Mouse (Mus musculus) embryo, embryonic 10.5 days (tissue): ENCODE data around the gene Gas2.

Experiments
- DNase-seq: peaks from one replicate; pipeline ENCODE4 v3.0.0-alpha.2; 2015; ENCODE audit warnings: low spot score

Gene Gas2

DNA sequence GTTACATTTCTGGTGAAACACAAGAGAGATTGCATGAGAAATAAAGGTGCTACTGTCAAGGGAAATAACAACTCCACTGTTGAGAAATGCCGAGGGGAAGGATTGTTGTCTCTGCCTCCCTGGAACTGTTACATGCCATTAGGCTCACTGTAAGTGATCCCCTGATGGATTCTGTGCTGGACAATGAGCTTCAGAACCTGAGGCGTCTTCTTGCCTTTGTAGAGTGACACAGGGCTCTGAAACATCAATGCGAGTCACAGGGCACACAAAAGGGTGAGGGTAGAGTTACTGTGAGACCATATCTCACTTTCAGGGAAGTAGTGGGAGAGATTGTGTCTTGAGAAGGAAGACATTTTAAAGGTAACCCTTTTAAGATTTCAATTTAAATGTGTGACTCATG, 23.5 kb downstream of the Gas2 start:
- no peak for DNase-seq

DNA sequence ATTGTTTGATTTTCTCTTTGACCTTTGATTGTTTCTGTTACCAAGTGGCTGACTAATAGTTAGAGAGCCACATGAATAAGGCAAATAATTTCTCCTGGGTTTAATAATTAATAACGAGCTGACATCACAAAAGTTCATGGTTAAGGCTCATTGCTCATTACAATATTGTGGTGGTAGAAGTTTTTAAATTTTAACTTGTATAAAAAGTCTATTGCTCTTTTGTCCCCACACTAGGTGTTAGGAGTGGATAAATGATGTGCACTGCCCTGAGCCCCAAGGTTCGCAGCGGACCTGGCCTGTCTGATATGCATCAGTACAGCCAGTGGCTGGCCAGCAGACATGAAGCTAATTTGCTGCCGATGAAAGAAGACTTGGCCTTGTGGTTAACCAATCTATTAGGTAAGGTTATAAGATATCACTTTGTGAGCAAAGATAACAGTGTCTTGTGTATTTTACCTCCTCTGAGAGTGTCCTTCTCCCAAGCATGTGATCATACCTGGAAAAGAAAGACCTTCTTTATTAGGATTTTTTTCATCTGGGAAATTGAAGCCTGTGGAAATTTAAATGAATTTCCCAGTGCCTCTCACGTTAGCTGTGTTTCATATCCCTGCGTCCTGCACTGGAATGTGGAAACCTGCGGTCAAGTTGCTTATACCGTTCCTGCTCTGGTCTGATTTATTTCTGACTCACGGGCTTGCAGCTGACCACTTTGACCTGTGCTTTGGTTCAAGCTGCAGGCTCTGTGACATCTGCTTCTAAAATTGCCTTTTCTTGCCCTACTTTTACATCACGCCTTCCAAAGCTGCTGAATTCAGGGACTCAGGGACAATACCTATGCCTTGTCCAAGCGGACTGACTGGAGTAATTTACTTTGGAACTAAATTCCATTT, 26.1 kb downstream of the Gas2 start:
- DNase-seq = no peak

DNA sequence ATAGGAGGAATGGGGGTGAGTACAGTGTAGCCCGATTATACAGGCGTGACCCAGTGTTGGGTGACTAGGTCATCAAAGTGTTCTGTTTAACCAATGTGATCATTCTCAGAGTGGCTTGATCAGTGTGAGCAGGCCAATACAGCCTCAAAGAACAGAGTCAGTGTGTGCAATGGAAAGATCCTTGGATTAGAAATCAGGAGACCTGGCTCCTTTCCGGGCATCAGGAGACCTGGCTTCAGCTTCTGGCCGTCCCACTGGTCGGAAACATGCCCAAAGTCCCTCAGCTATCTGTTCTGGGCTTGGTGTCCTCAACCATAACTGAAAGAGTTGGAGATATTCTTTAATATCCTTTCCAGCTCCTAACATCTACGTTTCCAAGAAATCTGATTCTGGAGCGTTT, 27.8 kb downstream of the Gas2 start:
- DNase-seq = no peak

DNA sequence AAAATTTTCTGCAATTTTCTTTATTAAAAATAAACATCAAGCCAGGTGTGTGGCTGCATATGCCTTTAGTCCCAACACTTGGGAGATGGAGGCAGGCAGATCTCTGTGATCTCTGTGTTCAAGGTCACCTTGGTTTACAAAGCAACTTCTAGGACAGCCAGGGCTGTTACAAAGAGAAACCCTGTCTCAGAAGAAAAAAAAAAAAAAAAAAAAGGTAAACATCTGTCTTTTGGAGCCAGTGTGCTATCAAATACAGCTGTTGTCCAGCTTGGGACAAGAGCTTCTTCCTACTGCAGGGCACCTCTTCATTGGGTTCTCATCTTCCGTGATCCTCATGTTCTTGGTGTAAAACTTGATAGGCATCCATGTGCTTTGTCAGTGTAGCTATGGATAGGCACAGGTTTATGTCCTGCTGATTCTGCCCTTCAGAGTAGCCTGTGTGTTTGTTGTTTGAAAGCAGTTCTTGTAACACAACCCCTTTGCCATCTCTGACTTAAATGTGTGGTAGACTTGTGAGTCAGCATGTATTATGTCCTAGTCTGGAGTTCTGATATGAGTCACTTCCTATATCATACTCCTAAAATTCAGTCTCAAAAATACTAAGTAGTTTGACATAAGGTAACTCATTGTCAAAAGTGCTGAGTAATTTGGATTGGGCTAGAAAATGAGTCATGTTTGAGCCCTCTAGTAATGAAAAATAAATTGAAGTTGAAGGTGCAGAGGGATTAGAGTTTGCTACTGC, 30.6 kb downstream of the Gas2 start:
- no peak for DNase-seq

DNA sequence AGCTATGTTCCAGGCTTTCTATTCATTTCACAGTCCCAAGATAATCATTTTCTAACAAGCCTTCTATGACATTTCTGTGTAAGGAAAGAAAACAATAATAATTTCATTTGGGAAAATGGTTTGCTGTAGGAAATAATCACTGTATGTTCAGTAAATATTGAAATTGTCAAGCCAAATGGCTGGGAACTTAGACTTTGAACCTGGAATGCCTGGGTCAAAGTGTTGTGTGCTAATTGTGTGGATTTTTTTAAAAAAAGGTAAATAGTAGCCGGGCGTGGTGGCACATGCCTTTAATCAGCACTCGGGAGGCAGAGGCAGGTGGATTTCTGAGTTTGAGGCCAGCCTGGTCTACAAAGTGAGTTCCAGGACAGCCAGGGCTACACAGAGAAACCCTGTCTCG, 31.2 kb downstream of the Gas2 start:
- DNase-seq = no peak

DNA sequence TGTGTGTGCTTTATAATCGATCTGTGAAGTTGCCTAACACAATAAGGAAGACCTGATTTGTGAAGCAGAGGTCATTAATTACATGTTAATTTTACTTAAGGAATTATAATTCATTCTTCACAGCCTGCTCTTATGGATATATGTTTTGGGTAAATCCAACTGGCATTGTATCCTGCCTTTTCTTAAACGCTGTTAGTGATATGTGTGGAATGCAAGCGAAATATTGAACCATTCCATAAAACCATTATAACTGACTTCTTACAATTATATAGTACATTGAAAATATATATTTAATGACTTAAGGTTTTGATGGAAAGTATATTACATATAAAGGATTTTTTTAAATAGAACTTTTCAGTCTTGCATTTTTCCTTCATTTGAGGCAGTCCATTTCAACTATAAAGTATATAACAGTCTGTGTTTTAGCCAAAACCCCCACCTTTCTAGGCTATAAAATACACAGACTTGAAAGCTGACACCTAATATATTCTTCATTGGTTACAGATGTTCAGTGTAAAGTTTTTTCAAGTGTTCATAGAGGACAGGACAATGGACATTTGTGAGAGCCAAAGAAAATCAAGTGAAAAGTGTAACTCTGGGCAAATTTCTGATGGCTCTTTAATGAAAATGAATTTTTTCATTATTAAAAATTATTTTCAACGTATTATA, 32.5 kb downstream of the Gas2 start:
- DNase-seq = peak; percentile 42

DNA sequence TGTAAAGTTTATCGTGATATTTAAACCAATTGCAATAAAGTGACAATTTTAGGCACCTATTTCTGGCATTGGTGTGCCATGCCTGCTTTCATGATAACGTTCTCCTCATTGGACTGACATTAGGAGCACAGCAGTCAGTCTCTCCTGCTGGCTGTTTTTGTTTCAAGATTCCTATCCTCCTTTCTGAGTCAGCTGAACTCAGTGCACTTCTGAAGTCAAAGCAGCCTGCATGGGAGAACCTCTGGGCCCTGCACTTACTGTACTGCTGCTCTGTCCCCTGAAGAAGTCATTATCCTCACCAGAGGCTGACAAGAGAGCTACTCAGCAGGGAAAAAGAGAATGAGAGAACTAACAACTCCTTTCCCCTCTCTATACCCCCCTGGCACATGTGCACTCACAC, 33.1 kb downstream of the Gas2 start:
- DNase-seq = no peak

DNA sequence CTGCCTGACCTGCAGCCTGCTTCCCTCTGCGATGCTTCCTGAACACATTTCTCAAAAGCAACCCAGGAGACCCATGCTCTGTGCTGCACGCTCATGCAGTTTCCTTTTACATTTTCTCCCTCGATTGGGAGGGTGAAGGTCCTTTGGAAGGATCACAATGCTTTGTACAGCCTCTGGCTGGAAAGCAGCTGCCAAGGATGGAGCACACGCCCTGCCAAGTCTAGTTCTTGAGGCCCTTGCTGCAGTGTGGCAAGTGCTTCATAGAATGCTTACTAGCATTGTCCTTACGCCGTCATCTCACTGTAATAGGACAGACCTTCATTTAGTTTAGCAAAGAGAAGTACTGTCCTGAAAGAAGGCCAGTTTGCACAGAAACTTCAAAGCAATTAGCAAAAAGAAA, 37.3 kb downstream of the Gas2 start:
- no peak for DNase-seq

DNA sequence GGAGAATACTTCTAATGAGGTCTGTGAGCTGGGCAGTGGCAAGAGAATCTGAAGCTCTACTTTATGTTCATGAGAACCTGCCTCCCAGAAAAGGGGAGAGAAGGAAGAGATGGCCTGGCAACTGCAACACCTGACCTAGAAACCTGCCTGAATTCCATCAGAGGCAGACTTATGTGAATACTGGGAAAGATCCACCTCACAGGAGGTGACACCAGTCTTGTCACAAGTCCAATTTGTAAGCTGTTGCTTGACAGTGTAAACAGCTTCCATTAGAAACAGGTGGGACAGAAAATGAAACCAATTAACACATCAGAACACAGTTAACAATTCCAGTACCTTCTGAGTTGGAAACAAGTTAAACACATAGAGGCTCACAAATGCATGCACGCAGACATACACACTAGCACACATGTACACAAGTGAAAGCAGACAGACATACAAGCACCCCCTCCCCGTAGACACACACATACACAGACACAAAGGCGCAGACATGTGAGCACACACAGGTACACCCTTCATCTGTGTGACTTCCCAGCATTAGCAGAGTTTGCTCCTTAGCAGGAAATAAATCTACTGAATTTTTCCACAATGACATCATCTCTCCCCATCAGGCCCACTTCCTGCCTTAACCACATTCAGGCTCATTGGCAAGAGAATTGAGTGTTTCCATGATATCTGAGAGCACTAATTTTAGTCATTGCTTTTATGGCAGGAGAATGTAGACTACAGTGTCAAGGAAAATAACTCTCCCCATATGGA, 51.7 kb downstream of the Gas2 start:
- DNase-seq = peak; percentile 29

DNA sequence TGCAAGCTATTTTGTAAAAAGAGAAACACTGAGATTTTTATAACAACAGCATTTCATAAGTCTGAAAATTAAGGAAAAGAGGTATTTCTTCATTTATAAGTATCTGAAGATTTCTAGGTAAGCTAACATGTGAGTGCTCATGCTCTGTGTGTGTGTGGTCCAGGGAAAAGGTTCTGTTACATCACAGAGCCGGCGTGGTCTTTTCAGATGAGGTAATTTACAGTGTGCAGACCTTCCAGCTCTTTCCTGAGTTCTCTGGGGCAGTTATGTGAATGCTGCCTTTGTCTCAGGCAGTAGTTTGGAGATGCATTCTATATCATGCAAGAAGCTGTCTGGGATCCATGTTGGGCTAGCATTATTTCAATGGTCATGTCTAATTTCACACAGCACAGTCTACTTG, 52.3 kb downstream of the Gas2 start:
- DNase-seq = no peak

DNA sequence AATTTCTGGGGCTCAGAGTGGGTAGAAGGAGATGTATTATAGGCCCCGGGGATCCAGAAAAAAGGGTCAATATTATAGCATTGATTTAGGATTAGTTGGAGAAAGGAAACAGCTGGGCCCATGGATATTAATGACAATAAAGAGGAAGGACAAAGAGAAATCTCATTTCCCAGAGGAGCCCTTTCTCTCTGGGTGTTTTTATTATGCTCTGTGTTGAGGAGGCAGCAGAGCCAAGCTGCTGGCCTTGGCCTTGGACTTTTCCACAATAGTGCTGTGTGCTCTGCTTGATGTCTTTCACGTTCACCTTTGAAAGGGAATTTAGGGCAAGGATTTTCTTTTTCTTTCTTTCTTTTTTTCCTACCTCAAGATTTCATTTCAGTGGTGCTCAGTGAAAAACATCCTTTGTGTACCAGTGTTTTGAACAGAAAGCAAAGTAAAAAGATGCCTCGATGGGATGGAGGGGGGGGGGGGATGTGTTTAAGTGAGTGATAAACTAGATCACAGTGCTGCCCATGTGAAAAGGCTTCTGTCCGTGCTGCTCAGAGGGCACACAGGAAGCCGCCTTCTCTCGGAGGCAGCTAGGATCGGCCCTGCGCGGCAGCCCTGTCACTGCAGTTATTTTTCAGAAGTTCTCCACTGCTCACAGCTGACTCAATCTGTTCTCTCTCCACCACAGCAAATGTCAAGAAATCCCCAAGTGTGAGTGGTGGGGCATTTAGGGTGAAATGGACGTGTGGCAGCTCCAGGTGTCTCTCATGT, 67.1 kb downstream of the Gas2 start:
- peak; percentile 56 for DNase-seq

DNA sequence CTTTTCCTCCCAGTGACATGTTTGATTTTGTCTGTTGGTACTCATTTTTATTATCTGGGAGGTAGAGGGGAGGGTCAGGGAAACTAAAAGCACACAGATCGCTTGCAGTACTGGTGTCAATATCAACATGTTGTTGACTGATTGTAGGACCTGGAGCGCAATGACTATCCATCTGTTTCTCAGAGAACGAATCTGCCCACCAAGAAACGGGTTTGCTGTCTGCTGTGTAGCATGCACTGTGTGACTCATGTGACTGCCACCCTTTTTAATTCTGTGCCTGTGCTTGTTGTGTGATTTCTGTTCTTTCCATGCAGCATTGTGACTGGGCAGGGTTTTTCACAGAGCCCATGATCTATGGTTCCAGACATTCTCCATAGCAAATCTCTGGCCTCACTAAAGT, 69.4 kb downstream of the Gas2 start:
- DNase-seq = no peak

DNA sequence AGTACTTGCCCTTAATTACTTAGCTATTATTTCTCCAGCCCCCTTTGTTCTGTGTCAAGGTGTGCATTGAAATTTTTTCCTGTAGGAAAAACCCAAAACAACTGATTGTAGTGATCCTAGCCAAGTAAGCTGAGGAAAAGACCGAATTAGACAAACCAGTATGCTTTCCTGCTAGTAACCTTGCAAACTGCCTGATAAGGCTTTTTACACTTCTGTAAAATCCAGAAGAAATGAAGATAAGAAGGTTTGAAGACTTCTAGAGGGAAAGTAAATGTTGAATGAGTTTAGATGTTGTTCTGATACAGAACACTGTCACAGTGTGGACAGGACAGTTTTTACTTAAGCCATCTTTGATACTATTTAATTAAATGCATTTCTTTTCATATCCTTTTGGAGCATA, 75.5 kb downstream of the Gas2 start:
- DNase-seq = no peak

DNA sequence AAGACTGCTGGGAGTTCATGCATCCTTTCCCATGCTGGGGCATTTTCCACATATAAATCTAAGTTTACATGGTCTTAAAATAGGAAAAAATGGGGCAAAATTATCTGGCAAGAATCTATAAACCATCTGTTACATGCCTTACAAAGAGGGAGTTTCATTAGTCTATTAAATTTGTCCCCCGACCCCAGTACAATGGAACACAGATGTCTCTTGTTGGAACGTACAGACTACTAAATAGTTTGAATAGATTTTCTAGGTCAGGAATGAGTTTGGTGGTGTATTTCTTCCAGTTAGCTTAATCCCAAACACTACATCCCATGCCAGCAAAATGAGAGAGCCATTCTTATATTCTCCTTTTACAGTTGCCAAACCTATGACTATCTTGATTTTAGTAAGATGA, 78.6 kb downstream of the Gas2 start:
- no peak for DNase-seq

DNA sequence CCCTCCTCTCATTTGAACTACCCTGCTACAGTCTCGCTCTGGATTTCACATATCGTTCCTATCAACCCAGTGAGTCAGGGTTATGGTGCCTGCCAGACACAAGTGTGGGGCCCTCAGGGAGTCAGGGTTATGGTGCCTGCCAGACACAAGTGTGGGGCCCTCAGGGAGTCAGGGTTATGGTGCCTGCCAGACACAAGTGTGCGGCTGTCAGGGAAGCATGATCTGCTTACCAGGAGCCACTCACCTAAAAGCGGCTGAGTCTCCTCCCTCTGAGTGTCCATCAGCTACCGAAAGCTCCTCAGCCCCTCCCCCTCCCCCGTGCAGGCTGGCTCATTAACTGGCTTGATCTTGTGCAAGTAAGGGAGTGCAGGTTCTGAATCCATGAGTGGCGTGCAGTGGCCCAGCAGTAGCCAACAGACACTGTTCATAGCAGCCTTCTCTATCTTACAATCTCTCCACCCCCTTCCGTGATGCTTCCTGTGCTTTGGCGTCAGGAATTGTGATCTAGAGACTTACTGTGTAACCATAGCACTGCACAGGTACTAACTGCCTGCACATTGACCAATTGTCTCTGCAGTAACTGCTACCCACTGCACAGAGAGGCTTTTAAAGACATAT, 93.7 kb downstream of the Gas2 start:
- no peak for DNase-seq

DNA sequence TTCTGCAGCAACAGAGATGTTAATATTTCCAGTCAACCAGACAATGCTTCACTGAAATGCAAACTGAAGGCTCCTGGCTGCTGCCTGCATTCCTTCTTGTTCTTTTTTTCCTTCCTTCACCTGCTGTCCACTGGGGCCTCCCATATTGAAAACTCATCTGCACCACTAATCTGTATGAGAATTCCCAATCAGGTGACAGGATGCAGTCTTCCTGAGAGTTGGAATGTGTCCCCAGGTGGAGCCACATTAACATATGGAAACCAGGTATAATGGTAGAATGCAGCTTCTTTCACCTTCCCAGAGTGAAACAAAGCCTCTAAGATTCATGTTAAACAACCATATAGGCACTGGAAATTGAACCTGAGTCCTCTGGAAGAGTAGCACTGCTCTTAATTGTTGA, 96.0 kb downstream of the Gas2 start:
- no peak for DNase-seq

DNA sequence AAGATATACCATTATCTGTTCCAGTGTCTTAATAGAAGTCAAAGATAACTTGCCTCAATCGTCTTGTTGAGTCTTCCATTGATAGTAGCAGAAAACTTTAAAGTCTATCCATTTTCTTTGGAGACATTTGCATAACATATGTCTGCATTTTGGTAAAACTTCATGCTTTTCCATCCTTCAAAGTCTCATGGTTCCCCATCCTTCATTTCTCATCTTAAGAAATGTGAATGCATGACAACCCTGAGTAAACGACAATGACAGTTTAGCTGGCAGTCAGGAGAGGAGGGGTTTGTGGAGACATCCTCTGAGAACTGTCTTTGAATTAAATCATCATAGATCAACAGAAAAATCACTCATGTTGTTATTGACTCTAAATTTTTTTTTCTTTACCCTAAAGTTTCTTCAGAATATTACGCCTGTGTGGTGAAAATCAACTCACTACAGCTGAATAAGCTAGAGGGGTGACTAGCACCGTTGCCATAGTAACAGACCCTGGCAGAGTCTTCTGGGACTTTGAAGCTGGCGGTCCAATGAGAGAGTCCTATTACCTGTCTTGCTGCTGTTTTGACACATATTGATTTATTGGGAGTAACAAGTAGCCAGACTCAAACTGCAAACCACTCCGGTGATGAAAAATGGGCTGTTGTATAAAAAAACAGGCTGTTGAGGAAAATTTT, 99.0 kb downstream of the Gas2 start:
- peak; percentile 65 for DNase-seq

DNA sequence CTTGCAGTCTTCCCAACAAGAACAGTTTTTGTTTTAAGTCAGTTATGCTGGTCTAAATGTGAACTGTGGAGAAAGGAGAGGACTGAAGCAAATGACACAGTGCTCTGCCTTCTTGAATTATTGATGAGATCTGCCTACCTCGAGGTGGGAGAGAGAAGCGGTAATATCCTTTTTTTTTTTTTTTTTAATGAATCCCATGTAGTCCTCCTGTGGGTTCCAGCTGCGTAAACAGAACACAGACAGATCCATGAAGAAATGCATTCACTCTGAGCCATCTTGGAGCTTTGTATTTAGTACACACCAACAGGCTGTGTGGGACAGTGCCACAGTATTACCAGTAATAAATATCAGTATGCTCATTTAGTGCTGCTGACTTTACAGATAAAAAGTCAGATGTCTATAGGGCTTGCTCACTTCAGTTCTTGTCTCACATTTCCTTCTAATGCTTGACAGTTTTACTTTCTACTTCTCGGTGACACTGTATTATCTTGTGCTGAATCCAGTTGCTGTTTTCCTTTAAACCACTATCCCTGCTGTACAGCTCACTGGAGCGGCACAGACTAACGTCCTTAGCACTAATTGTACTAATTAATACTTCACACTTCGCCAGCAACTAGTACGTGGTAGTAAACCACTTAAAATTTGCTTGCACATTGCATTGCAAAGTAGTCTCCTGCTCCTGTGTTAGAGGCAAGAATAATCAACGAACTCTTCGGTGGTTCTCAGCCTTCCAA, 100.6 kb downstream of the Gas2 start:
- DNase-seq = no peak

DNA sequence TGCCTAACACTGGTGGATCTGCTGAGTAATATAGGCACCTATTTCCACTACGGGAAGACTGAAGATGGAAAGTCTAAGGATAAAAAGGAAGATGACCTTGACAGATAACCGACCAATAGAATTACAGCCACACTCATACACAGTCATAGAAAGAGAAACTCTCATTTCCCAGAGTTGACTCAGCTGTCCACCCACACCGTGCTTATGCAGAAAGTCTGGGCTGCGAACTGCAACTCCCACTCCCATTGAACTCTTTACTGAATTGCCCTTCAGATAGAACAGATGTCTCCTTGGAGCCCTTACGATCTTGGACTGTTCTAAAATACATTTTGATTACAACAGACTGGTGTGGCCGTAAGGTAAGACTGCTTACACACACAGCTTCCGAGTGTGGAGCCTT, 102.9 kb downstream of the Gas2 start:
- no peak for DNase-seq

DNA sequence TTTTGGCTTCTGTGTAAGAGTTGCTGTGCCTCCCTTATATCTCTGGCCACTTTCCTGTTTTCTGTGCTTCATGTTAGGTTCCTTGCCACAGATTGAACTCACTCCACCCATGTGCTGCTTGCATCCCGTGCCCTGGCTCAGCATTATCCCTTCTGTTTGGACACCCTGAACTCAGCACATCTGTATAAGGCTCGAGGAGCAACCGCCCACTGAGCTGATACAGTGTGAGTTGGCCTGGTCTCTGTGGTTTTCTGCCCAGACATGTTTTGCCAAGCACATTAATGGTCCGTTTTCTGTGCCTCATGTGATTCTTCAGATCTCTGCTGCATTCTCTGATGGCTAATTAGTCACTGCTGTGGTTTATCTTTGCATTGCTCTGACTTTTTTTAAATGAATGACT, 105.8 kb downstream of the Gas2 start:
- no peak for DNase-seq
